Mouse (Mus musculus) hematopoietic stem cell, adult 5-6 weeks (primary cell): Measurements from ENCODE around the gene Prss8. TPM values are rescaled to one million over a fixed set of nuclear protein-coding genes. Genes with fewer than 3 reads are reported as not detected.
"Not testable (repeated sequence)": the region's sequence is repeated elsewhere in the genome, so short reads cannot be mapped to it uniquely, and the experiment has no call there.

Experiments
- ATAC-seq, 2 experiments: fragments of 125-278 bp in 1 of 2; replicated peaks in 1 of 2; 2 replicates each; pipeline ENCODE4 v1.8.0; 2016 to 2017; ENCODE audit warnings: inconsistent platforms in 2 of 2, mild to moderate bottlenecking in 2 of 2, moderate number of reproducible peaks in 2 of 2, low read depth in 1 of 2, moderate TSS enrichment in 1 of 2; ENCODE audit not compliant: low FRiP score in 2 of 2, poor library complexity in 2 of 2, severe bottlenecking in 2 of 2, insufficient read depth in 1 of 2, low TSS enrichment in 1 of 2
- total RNA-seq: library from RNA; stranded (forward); fragments of 172-1452, 232-1000 nt; gene quantifications from 2 replicates; pipeline ENCODE4 v1.2.3, GENCODE M21; 2017

Gene Prss8
- total RNA-seq, 1 experiment from 2014 or later, result not detected

- no peak for ATAC-seq
These were observed 22.0 kb downstream of the Prss8 start for GRCm38 (mm10) chr7:127907939-127908338.

- ATAC-seq, result peak; percentile 87
These were observed 25.7 kb downstream of the Prss8 start, which contains the start of gene Bckdk for GRCm38 (mm10) chr7:127903971-127904796. TSS of gene Bckdk (plus strand) at chr7:127904082.

GRCm38 (mm10) chr7:127901772-127902171 is 28.1 kb downstream of the Prss8 start:
- no peak for ATAC-seq

- no peak for ATAC-seq
These were observed 29.9 kb downstream of the Prss8 start for GRCm38 (mm10) chr7:127899997-127900396.

GRCm38 (mm10) chr7:127898179-127898956 is 31.5 kb downstream of the Prss8 start:
- no peak for ATAC-seq

- no peak for ATAC-seq
These were observed 32.4 kb downstream of the Prss8 start for GRCm38 (mm10) chr7:127897542-127897941.

GRCm38 (mm10) chr7:127896384-127896783 is 33.5 kb downstream of the Prss8 start:
- ATAC-seq, result no peak; a peak in 1 of 4 replicates

- not testable (repeated sequence) for ATAC-seq
These were observed 34.0 kb downstream of the Prss8 start for GRCm38 (mm10) chr7:127895891-127896290.

- ATAC-seq, result peak; percentile 94 to 97
These were observed 34.5 kb downstream of the Prss8 start, which contains the start of the genes Gm21974 and Vkorc1 for GRCm38 (mm10) chr7:127895442-127895841. TSS of gene Gm21974 (minus strand) at chr7:127895454. TSS of gene Vkorc1 (minus strand) at chr7:127895617.

- no peak for ATAC-seq
These were observed 35.4 kb downstream of the Prss8 start for GRCm38 (mm10) chr7:127894480-127894879.

GRCm38 (mm10) chr7:127890798-127891197 is 39.1 kb downstream of the Prss8 start, which contains the start of gene Prss53:
TSS of gene Prss53 (minus strand) at chr7:127890970.
- no peak for ATAC-seq

GRCm38 (mm10) chr7:127888821-127889220 is 41.1 kb downstream of the Prss8 start:
- ATAC-seq, result 0 out of 4 replicates have a peak, but pooled peaks of 1 of the 2 experiments have one; percentile 18

- no peak for ATAC-seq
These were observed 42.1 kb downstream of the Prss8 start for GRCm38 (mm10) chr7:127887781-127888180.

- no peak for ATAC-seq
These were observed 42.7 kb downstream of the Prss8 start for GRCm38 (mm10) chr7:127887191-127887590.

GRCm38 (mm10) chr7:127886551-127886950 is 43.4 kb downstream of the Prss8 start:
- ATAC-seq, result no peak

- no peak for ATAC-seq
These were observed 44.0 kb downstream of the Prss8 start for GRCm38 (mm10) chr7:127885951-127886350.

- no peak for ATAC-seq
These were observed 49.5 kb downstream of the Prss8 start for GRCm38 (mm10) chr7:127880431-127880830.

- no peak for ATAC-seq
These were observed 50.6 kb downstream of the Prss8 start for GRCm38 (mm10) chr7:127879301-127879700.
